Mouse (Mus musculus): ENCODE measurements at regions not wholly inside any gene's neighbourhood (a gene's known extent, or its start where the extent isn't known, plus 50 kb on each side); places are given as distances from the start of the nearest gene placed in this dataset.

GRCm38 (mm10) chr2:166399140-166399830 lies 243.8 kb upstream of the Sulf2 start:
- DNase-seq = no peak

GRCm38 (mm10) chr2:166398774-166399139 lies 243.3 kb upstream of the Sulf2 start:
- no peak for DNase-seq

- no peak for DNase-seq
Measured at GRCm38 (mm10) chr2:166398156-166398555, 242.7 kb upstream of the Sulf2 start.

GRCm38 (mm10) chr2:166394666-166395065 lies 239.2 kb upstream of the Sulf2 start:
- DNase-seq = no peak

- no peak for DNase-seq
Measured at GRCm38 (mm10) chr2:166391176-166391575, 235.7 kb upstream of the Sulf2 start.

GRCm38 (mm10) chr2:166388050-166388449 lies 232.6 kb upstream of the Sulf2 start:
- no peak for DNase-seq

GRCm38 (mm10) chr2:166386817-166387216 lies 231.4 kb upstream of the Sulf2 start:
- no peak for DNase-seq

- no peak for DNase-seq
Measured at GRCm38 (mm10) chr2:166384583-166384982, 229.1 kb upstream of the Sulf2 start.

- DNase-seq = no peak
Measured at GRCm38 (mm10) chr2:166383356-166383755, 227.9 kb upstream of the Sulf2 start.

GRCm38 (mm10) chr2:166382180-166382579 lies 226.7 kb upstream of the Sulf2 start:
- DNase-seq = no peak

- DNase-seq = no peak
Measured at GRCm38 (mm10) chr2:166380854-166381253, 225.4 kb upstream of the Sulf2 start.

GRCm38 (mm10) chr2:166378325-166378724 lies 222.9 kb upstream of the Sulf2 start:
- no peak for DNase-seq

- DNase-seq = no peak
Measured at GRCm38 (mm10) chr2:166377329-166377728, 221.9 kb upstream of the Sulf2 start.

- DNase-seq = no peak
Measured at GRCm38 (mm10) chr2:166375639-166376038, 220.2 kb upstream of the Sulf2 start.

- no peak for DNase-seq
Measured at GRCm38 (mm10) chr2:166370776-166371175, 215.3 kb upstream of the Sulf2 start.

- DNase-seq = no peak
Measured at GRCm38 (mm10) chr2:166361645-166362044, 206.2 kb upstream of the Sulf2 start.

GRCm38 (mm10) chr2:166360786-166361185 lies 205.3 kb upstream of the Sulf2 start:
- no peak for DNase-seq

- DNase-seq = no peak
Measured at GRCm38 (mm10) chr2:166359995-166360394, 204.5 kb upstream of the Sulf2 start.

GRCm38 (mm10) chr2:166357824-166358223 lies 202.4 kb upstream of the Sulf2 start:
- DNase-seq = no peak

- DNase-seq = no peak
Measured at GRCm38 (mm10) chr2:166355944-166356343, 200.5 kb upstream of the Sulf2 start.

- no peak for DNase-seq
Measured at GRCm38 (mm10) chr2:166355446-166355845, 200.0 kb upstream of the Sulf2 start.

- DNase-seq = no peak
Measured at GRCm38 (mm10) chr2:166354391-166354790, 198.9 kb upstream of the Sulf2 start.

GRCm38 (mm10) chr2:166353447-166354111 lies 198.1 kb upstream of the Sulf2 start:
- DNase-seq = no peak

- DNase-seq = no peak
Measured at GRCm38 (mm10) chr2:166351984-166352383, 196.5 kb upstream of the Sulf2 start.

GRCm38 (mm10) chr2:166351581-166351980 lies 196.1 kb upstream of the Sulf2 start:
- no peak for DNase-seq
